Mouse (Mus musculus): Measurements from ENCODE around the gene Aacs. TPM values are rescaled to one million over a fixed set of nuclear protein-coding genes. Genes with fewer than 3 reads are reported as not detected.

Gene Aacs
- total RNA-seq, 4 experiments from 2014 or later = 44.9 to 73.7 (median 53.8) TPM

DNA sequence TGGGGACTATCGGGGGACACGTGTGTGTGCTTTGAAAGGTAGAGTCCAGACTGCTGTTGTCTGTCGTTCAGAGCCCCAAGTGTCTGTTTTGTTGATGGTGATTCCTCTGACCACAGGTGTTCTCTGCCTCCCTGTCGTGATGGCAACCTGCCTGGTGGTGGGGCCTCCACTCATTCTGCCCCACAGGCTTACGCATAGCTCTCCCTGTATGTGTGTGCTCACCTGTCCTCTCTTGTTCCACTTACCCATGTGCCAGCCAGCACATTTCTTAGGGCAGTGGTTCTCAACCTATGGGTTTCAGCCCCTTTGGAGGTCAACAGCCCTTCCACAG, 17.4 kb downstream of the Aacs start:
- DNase-seq = no peak

DNA sequence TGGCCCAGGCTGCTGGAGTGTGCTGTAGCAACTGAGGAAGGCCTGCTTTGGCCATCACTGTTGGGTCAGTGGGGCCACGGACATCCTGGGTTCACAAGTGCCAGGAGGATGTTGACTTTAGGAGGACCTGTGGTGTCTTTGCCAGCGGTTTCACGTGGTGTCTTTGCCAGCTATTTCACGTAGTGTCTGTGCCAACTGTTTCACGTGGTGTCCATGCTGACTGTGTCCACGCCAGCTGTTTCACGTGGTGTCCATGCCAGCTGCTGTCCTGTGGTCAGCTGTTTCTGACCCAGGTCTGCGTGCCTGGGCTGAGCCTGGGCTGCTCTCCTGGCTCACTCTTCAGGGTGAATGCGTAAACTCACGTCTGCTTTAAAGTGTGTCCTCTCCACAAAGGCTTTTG, 20.0 kb downstream of the Aacs start:
- peak; percentile 52 for DNase-seq

DNA sequence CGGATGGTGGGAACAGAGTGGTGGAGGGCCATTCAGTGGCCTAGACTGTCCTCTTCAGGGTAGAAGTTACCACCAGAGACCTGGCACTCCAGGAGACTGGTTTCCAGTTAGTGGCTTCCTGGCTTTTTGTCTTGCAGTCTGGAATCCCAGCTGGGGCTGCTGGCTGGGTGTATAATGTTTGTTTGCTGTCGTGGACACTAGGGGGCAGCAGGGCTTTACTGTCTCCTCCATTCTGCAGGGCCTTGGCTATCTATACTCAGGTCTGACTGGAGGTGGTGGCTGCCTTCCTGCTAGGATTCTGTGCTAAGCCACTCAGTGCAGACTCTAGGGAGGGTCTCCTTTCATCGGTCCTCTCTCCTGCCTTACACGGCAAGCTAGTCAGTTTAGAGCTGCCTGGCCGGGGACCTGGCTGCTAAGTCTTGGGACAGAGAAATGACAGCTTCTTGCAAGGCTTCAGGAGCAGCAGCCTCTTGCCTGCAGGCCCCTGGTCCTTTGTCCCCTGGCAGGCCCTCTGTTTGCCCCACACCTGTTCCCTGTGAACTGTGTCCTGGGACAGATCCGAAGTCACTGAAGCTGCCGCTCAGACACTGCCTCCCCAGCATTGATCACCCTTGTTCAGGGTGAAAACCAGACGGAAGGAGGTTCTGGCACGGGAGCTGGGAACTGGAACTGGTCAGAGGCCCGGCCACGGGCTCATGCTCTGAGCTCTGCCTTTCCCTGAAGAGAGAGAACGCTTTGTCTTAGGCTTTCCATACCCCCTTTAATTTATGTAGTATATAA, 22.4 kb downstream of the Aacs start:
- no peak for DNase-seq

DNA sequence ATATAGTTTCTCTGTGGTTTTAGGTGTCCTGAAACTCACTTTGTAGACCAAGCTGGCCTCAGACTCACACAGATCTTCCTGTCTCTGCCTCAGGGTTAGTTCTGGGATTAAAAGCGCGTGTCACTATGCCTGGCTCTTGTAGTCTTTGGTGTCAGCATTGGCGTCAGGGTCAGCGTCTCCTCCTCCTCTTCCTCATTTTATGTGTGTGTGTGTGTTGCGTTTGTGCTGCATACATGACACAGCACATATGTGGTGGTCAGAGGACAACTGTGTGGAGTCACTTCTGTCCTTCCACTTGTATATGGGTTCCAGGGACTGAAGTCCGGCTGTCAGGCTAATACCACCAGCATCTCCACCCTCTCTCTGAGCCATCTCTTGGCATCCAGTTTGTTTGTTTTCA, 25.9 kb downstream of the Aacs start:
- no peak for DNase-seq

DNA sequence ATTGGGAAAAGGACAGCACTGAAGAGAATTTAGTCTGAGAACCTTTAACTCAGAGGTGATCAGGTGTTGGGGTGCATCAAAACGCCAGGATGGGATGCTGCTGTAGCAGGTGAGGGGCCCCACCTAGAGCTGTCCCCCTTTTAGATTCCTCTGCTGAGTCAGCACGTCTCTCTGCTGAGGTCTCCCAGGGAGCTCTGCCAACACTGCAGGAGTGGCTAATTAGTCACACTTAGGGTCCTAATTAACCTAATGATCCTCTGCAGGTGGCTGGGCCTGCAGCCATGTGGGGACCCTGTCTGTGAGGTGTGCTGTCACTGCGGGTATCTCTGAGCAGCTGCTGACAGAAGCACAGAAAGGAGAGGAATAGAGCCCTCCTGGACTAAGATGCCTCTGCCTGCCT, 26.6 kb downstream of the Aacs start:
- DNase-seq = no peak

DNA sequence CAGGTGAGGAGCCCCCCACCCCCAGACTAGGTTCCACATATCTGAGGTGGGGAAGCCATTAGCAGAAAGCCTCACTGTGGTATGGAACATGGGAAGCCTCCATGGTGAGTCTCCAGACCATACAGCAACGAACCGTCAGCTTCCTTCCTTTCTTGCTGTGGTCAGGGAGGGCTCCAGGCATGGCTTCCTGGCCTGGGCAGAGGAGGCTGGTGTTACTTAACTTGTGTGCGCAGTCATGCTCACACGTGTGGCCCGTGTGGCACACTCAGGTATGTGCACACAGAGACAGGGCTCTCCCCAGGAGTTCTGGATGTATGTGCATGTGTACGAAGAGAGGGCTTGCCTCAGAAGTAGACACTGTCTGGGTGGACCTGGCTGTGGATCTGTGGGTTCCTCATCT, 28.0 kb downstream of the Aacs start:
- no peak for DNase-seq

DNA sequence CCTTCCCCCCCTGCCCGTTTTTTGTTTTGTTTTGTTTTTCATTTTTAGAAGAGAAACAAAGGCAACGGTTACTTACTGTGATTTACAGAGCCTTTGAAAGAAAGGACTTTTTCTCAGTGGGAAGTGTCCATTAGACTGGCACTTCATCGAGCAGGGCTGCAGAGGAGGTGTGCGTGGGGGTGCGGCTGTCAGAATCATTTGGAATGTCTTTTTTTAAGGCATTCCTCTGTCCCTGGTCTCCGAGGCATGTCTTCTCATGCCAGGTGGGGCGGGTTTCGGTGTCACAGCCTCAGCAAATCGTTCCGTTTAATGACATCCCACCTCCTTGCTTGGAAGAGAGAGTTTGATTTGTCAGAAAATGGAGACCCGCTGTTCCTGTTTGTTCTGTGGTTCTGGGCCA, 29.1 kb downstream of the Aacs start:
- no peak for DNase-seq

DNA sequence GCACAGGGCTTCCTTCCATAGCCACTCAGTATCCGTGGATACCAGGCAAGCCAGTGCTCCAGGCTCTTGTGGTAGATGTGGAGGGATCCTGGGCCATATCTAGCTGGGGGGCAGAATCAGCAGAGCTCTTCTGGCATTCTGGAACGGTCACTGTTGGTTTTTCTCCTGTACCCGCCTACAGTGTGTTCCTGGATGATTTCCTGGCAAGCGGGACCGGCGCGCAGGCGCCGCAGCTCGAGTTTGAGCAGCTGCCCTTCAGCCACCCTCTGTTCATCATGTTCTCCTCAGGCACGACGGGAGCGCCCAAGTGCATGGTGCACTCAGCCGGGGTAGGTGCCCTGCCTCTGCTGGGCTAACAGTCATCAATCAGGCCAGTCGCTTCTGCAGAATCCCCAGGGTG, 30.4 kb downstream of the Aacs start:
- DNase-seq = no peak

DNA sequence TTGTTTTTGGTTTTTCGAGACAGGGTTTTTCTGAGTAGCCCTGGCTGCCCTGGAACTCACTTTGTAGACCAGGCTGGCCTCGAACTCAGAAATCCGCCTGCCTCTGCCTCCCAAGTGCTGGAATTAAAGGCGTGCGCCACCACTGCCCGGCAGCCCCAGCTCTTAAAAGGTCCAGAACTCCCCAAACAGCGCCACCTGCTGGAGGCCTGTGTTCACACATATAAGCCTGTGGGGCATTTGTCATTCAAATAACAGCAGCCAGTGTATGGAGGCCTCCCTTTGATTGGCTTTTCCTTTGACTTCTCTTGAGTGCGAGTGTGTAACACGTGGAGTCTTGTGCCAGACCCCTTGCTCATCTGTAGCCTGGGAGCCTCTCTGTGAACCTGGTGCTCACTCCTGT, 32.0 kb downstream of the Aacs start:
- no peak for DNase-seq

DNA sequence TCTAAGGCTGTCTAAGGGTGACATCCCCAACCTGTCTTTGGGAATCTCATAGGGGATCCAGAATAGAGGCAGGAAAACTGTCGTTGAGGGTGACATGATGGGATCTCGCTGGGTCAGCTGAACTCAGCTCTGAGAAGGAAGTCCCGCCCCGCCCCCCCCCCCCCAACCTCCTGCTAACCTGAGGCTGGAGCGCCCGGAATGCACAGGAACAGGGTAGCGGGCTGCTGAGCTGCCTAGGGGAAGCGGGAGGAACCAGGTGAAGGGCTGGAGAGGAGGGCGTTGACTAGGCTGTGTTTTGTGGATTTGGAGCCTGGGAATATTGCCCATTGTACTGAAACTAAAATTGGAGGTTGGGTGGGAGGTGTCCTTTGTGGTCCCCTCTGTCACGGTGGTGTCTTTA, 32.4 kb downstream of the Aacs start:
- DNase-seq = no peak

DNA sequence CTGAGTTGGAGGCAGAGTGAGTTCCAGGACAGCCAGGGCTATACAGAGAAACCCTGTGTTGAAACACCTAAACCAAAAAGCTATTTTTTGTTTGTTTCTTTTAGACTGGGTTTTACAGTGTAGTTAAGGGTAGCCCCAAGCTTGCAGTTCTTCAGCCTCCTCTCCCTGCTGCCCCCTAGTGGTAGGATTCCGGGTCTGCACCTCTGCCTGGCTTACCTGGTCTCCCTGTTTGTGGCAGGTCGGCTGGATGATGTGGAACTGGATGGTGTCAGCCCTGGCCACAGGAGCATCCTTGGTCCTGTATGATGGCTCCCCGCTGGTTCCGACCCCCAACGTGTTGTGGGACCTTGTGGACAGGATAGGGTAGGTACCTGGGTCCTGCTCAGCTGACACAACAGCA, 33.9 kb downstream of the Aacs start:
- no peak for DNase-seq

DNA sequence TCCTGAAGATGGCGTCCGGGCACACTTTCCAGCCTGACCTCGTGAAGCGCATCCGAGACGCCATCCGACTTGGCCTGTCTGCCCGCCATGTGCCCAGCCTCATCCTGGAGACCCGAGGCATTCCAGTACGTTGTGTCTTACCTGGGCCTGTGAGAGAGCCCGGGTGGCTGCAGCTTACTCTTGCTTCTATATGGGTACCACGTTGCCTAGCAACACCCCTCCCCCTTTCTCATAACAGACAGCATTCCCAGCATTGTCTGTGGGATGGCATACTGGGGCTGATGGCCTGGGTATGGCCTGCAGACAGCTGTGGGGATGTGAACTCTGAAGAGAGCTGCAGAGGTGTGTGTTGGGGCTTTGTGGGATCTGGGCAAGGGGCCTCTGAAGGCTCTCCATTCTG, 39.4 kb downstream of the Aacs start:
- no peak for DNase-seq

DNA sequence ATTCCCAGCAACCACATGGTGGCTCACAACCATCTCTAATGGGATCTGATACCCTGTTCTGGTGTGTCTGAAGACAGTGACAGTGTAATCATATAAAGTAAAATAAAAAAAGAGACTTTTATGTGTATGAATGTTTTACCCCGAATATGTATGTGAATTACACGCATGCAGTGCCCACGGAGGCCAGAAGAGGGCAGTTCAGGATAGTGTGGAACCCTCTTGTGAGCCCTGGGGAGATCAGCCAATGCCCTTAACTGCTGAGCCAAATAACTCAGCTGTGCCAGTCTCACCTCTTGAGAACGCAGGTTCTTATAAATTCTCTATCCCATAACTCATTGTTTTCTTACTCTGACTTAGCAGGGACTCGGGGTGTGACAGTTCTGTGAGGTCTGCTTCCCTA, 43.0 kb downstream of the Aacs start:
- DNase-seq = no peak

DNA sequence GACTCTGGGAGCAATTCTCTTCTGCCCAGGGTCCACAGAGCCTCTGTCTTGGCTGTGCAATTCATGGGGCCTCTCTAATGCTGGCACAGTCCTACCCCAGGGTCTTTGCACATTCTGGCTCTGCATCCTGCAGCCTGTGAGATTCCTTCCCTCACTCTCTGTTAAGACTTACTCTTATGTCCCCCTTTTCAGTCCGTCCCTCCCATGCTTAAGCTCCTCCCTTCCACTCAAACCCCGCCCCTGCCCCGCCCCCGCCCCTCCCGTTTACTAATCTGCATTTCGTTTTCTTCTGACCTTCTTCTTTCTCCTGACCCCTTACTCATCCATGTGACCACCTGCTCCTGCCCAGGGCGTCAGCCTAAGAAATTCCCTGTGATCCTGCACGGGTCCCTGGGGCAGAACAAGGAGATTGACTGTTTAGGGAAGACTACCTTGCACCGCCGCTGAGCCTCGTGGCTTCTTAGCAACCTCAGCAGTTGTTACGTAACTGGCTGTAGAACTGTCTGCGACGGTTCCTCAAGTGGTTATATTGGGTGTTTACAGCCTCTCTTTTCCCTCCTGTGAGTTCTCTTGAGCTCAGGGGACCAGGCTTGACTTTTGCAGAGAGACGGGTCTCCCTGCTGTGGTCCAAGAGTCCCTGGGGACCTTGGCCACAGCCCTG, 45.4 kb downstream of the Aacs start:
- DNase-seq = no peak

DNA sequence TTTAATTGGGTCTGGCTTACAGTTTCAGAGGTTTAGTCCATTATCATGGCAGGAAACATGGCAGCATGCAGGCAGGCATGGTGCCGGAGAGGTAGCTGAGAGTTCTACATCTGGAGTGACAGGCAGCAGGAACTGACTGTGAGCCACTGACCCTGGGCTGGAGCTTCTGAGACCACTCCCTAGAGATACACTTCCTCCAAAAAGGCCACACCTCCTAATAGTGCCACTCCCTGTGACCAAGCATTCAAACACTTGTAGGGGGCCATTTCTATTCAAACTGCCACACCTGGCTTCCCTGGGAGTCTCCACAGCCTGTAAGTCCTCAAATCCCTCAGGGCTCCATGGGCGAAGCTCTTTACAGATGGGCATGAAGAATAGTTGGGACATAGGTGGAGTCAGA, 47.7 kb downstream of the Aacs start:
- DNase-seq = no peak

DNA sequence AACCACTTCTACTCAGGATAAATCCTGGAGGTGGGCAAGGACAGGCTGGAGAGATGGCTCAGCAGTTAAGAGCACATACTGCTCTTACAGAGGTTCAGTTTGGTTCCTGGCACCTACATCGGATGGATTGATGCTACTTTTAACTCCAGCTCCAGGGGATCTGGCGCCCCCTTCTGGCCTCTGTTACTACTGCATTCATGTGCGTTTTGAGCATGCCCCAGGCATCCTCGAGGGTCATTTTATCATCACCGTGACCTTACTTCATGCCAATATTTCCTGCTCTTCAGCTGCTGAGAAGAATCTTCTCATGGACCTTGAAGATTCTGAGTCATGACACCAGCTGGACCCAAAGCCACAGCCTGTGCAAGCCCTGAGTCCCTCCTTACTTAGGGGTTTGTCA, 49.9 kb downstream of the Aacs start:
- DNase-seq = no peak

DNA sequence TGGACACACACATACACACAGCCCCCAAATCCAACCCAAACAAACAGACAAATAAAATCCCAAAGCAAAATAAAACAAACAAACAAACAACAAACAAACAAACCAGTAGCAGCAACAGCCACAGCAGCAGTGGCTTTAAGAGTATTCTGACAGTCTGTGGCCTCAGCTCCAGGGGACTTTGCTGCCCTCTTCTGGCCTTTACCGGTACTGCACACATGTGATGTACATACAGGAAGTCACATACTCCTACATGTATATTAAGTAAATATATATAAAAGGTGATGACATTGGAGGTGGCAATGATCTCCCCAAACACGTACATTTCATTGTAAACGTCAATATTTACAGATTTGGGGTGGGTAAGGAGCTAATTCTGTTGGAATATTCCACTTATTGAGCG, 50.9 kb downstream of the Aacs start:
- DNase-seq = no peak

DNA sequence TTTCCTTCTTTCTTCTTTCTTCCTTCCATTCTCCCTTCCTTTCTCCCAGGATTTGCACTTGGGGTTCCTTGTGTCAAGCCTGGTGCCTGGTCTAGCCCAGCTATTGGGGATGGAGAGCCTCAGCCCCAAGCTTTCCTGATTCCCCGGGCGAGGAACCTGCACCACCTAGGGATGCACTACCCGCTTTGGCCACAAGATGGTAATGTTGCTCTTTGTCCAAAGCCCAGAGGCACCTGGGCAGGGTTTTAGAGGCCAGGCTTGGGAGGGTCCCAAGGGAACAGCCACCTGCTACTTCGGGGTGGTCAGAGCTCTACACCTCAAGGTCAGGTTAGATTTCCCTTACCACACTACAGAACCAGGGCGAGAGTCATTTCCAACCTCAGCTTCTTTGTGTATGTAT, 53.5 kb downstream of the Aacs start:
- DNase-seq = no peak

DNA sequence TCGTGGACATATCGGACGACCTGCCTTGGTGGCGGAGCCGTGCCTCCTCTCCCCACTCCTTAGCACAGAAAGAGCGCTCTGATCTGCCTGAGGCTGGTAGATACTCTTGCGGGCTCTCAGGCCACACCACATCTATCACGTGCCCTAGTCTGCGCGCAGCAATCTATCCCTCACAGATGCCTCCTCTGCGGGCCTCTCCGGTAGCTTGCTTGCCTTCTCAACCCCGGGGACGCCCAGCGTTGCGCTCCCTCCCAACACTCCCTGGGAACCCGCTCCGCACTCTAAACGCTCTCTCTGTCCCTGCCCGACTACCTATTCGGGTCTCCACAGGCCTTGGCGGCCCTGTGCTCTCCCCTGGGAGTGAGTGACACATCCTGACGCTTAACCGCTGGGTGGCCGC, 56.0 kb downstream of the Aacs start, which contains the start of gene Tmem132b:
TSS of gene Tmem132b (plus strand) at position 141 of the 400 bp plus-strand sequence.
- no peak for DNase-seq

DNA sequence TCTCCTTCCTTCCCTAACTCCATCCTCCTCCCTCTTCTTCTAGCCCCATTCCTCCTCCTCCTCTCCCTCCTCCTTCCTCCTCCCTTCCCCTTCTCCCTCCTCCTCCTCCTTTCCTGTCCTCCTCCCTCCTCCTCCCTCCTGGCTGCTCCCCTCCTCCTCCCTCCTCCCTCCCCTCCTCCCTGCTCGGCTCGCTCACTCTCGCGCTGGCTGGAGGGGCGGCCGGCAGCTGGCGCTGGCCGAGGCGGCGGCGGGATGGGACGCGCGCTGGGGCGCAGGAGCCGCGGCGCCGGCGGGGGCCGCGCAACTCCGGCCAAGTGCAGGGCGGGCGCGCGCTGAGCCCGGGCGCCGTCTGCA, 56.6 kb downstream of the Aacs start:
- DNase-seq = no peak

DNA sequence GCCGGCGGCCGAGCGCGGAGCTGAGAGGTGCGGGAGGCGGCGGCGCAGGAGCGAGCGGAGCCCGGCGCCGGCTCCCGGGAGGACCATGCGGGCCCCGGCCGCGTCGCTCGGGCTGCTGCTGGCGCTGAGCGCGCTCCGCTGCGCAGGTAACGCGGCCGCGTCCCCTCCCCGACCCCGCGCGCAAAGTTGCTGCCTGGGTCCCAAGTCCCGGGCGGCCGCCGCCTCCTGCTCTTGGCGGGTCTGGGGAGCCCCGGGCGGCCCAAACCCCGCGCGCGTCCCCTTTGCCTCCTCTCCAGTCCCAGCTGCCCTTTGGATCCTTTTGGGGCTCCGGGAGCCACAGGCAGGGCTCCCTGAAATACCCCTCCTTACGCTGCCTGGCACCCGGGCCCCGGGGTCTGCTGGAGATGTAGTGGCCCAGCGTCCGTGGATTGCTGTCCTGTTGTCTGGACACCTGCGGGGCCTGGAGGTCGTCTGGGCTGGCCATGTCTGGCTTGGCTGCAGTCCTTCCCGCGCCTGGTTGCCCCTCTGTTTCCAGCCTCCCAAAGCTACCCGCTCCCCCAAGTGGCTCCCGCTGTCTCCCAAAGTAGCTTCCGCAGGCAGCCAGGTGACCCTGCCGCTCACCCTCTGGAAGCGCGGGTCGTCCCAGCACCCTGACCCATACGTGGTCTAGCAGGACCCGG, 57.1 kb downstream of the Aacs start:
- DNase-seq = no peak

DNA sequence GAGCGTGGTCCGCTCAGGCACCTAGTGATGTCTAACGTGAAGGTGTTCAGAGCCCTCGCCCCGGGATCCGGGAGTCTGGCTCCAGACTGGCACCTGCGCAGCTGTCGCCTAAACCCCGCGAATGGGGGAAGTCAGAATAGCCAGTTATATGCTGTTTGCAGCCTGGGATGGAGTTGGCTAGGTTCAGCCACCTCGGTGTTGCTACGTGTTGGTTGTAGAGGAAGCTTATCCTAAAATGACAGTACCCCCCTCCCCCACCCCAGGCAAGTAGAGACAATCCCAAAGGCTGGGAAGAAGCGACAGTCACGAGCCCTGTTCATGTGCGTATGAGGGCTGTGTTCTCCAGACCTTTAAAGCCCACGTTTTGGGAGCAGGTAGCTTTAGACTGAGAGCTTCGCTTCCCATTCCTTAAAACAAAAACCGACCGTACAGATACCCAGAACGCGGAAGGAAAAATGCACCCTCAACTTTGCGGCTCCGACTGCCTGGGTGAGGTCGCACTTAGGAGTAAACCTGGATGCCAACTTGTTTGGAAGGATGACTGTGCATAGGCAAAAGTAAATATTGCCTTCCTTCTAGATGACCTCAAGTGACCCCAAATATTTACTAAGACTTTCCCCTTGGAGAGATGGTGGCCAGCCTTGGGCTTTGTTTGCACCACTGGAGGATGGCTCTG, 57.7 kb downstream of the Aacs start:
- DNase-seq = no peak

DNA sequence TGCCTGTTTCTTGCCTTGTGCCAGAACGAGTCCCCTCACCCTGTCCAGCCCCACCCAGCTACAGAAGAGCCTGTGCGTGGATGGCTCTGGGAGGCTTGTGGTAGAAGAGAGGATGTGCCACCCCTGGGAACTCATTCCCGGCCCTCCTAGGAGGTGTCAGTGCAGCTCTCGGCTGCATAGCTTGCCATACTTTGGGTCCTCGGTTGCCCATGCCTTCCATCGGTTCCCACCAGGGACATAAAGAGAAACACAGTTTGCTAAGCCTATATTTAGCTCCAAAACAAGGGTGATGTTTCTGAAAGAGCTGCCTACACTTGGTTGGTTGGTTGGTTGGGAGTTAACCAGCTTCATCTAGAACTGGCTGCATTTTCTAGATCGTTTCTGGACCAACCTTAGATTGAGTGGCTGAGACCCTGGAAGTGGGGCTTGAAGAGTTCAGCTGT, 58.6 kb downstream of the Aacs start:
- DNase-seq = no peak

All from adrenal gland, adult 8-10 months (tissue).